Mouse (Mus musculus) hindbrain, embryonic 12.5 days (tissue): ENCODE measurements around the gene Adam15. TPM values are rescaled to one million over a fixed set of nuclear protein-coding genes. Genes with fewer than 3 reads are reported as not detected.

ENCODE experiments used
- ATAC-seq: fragments of 200-750 bp; cut with Nextera tagmentation; 2 replicates; pipeline ENCODE4 v1.8.0; 2017; ENCODE audit warnings: moderate TSS enrichment; ENCODE audit not compliant: low FRiP score
- H3K27ac ChIP-seq: fragments of 300-500 bp; sonication (generic); 2 replicates; pipeline ENCODE4 v1.5.1; 2016; ENCODE audit warnings: mild to moderate bottlenecking
- H3K27me3 ChIP-seq: fragments of 300-500 bp; sonication (generic); 2 replicates; pipeline ENCODE4 v1.6.1; 2016; ENCODE audit warnings: mild to moderate bottlenecking
- H3K36me3 ChIP-seq: fragments of 300-500 bp; sonication (generic); 2 replicates; pipeline ENCODE4 v1.6.1; 2016; ENCODE audit warnings: mild to moderate bottlenecking
- H3K4me1 ChIP-seq: fragments of 300-500 bp; sonication (generic); 2 replicates; pipeline ENCODE4 v1.6.1; 2016
- H3K4me2 ChIP-seq: fragments of 300-500 bp; sonication (generic); replicated peaks from 2 replicates; pipeline ENCODE4 v1.6.1; 2016; ENCODE audit warnings: mild to moderate bottlenecking
- H3K4me3 ChIP-seq: fragments of 300-500 bp; sonication (generic); 2 replicates; pipeline ENCODE4 v1.5.1; 2016; ENCODE audit warnings: mild to moderate bottlenecking
- H3K9ac ChIP-seq: fragments of 300-500 bp; sonication (generic); 2 replicates; pipeline ENCODE4 v1.6.1; 2016; ENCODE audit warnings: mild to moderate bottlenecking, moderate library complexity
- H3K9me3 ChIP-seq: fragments of 300-500 bp; sonication (generic); replicated peaks from 2 replicates; pipeline ENCODE4 v1.6.1; 2016; ENCODE audit warnings: mild to moderate bottlenecking
- WGBS: fragments of 180-500 bp; shearing (Covaris S2); methylation state at CpG from one replicate; pipeline ENCODE4 v1.1.7; 2016; 5-methylcytosine and 5-hydroxymethylcytosine counted together
- polyA plus RNA-seq: library from polyadenylated mRNA; unstranded; fragments of >200 nt; fragmentation: Nextera tagmentation; extraction: Ambion mirVana; gene quantifications from 2 replicates; pipeline ENCODE4 v1.2.1, GENCODE M21; 2016

Adam15 gene
- polyA plus RNA-seq, 1 experiment from 2014 or later = 40.3 TPM

DNA sequence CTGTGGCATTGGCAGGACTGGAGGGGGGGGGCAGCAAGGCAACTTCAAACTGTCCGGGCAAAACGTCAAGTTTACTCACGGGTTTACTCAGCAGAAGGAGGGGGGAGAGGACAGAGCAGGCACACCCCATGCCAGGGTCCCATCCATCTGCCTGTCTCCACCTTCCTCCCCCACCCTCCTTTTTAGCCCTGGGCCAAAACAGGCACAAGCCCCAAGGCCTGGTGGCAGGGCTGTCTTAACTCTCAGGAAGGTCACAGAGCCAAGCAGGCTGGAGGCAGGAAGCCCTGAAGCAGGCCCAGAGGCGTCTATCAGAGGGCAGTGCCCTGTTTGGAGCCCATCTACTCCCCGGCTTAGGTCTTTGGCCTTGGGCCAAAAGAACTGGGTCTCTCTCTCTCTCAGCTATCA, 40.3 kb upstream of the Adam15 start:
- 46% methylated on average over 4 of the region's 5 CpGs for WGBS

DNA sequence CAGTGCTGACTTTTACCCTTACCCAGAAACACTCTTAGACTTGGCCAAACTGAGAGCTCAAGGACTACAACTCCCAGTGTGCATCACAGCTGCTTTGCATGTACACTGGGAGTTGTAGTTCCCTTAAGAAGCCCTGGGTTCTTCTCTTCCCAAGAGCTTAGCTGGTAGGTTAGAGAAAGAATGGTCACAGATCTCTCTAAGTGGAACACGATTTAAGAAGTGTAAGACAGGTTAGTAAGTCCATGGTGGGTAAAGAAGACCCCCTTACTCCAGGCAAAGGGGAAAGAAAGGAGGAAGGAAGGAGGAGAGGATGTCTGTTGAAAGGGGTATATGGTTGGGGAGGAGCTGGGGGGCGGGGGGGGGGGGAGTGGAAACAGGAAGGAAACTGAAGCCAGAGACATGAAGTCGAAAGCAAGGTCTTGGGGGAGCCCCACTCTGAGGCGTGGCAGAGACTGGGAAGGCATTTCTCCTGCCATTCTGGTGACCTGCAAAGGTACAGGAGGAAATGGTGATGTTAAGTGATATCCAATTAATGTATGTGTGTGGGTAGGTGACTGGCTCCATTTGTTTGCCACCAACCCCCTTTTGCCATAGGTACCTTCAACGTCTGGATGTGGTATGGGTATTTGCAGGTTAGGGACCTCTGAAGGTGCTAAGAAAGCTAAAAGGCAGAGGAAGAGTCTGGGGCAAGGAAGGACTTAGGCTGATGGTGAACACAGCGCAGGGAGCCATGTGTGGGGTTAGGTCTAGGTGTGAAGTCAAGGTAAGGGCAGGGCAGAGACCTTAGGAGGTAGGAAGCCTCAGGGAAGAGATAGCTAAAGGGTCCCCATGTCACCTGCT, 39.3 kb upstream of the Adam15 start:
- H3K27ac ChIP-seq = no peak overlapping the region
- H3K9ac ChIP-seq = no peak overlapping the region
- H3K4me1 ChIP-seq = peaks cover 39% of the 10 kb centered on the region
- WGBS = 74% methylated on average over 5 of the region's 6 CpGs
- ATAC-seq = no peak
- no peaks in the 10 kb centered on the region for H3K9me3 ChIP-seq
- no peaks in the 10 kb centered on the region for H3K36me3 ChIP-seq
- no peak overlapping the region for H3K4me3 ChIP-seq
- peaks cover 32% of the 10 kb centered on the region for H3K27me3 ChIP-seq
- no peak overlapping the region for H3K4me2 ChIP-seq

More for the DNA sequence above, 40.3 kb upstream of the Adam15 start:
- no peak overlapping the region for H3K9ac ChIP-seq
- no peak overlapping the region for H3K4me3 ChIP-seq
- H3K36me3 ChIP-seq = no peaks in the 10 kb centered on the region
- H3K9me3 ChIP-seq = no peaks in the 10 kb centered on the region
- H3K4me2 ChIP-seq = no peak overlapping the region
- H3K27me3 ChIP-seq = peaks cover 35% of the 10 kb centered on the region
- H3K4me1 ChIP-seq = peaks cover 48% of the 10 kb centered on the region
- H3K27ac ChIP-seq = no peak overlapping the region
- ATAC-seq = no peak

DNA sequence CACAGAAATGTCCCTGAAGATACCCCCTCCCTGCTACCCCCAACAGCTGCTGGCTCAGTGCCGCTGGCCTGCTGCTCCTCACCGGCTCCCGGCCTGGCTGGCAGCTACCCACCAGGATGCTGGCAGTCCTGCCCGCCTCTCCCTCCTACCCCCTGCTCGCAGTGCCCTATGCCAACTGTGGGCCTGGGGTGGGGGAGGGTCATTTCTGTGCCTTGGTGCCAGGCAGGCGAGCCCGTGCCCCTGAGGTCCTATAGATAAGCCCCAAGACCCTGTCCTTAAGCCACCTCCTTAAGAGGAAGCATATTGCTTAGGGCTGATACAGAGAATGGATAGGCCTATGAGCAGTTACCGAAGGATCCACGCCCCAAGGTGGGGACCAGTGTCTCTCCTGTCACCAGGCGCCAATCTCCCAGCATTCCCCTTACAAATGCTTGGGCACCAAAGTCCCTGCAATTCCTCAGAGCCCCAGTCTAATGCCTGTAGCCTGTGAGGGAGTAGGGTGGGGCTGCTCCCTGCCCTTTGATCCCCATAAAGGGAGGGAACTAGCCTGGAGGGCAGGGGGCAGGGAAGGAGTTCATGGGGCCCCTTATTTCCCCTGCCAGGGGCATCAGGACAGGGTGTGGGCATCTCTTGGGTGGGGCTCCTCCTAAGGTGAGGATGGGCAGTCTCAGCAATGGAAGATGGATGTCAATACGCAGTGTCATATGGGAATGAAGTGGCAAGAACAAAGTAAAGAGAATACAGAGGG, 38.5 kb upstream of the Adam15 start:
- peaks cover 36% of the 10 kb centered on the region for H3K4me1 ChIP-seq
- no peak for ATAC-seq

DNA sequence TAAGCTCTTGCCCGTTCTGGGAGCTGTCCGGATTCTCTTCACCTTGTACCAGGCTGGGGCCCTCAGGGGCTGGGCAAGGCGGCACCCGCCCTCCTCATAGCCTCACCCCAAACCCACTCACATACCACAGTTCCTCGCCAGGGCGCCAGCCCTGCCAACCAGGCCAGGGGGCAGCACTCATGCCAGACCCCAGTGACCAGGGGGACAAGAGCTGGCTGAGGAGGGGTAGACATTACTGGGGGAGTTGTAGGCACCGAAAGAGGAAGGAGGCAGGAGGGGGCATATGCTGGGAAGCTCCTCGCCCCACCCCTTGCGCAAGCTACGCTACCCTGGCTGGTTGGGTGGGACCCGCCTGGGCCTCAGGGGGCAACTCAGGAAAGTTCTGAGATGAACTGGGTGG, 37.8 kb upstream of the Adam15 start:
- peaks cover 28% of the 10 kb centered on the region for H3K27me3 ChIP-seq
- peaks cover 29% of the 10 kb centered on the region for H3K4me1 ChIP-seq
- H3K27ac ChIP-seq = no peak overlapping the region
- ATAC-seq = no peak
- no peaks in the 10 kb centered on the region for H3K36me3 ChIP-seq
- no peaks in the 10 kb centered on the region for H3K9me3 ChIP-seq
- no peak overlapping the region for H3K4me3 ChIP-seq
- H3K4me2 ChIP-seq = no peak overlapping the region
- WGBS = 71% methylated on average over 11 of the region's 11 CpGs
- H3K9ac ChIP-seq = no peak overlapping the region

More for the DNA sequence above, 38.5 kb upstream of the Adam15 start:
- 73% methylated on average over 11 of the region's 11 CpGs for WGBS
- H3K27me3 ChIP-seq = peaks cover 32% of the 10 kb centered on the region
- no peak overlapping the region for H3K4me3 ChIP-seq
- H3K36me3 ChIP-seq = no peaks in the 10 kb centered on the region
- no peaks in the 10 kb centered on the region for H3K9me3 ChIP-seq
- 0 out of 2 replicates have a peak overlapping the region, but pooled peaks have one; percentile 11 for H3K4me2 ChIP-seq
- H3K9ac ChIP-seq = no peak overlapping the region
- no peak overlapping the region for H3K27ac ChIP-seq

DNA sequence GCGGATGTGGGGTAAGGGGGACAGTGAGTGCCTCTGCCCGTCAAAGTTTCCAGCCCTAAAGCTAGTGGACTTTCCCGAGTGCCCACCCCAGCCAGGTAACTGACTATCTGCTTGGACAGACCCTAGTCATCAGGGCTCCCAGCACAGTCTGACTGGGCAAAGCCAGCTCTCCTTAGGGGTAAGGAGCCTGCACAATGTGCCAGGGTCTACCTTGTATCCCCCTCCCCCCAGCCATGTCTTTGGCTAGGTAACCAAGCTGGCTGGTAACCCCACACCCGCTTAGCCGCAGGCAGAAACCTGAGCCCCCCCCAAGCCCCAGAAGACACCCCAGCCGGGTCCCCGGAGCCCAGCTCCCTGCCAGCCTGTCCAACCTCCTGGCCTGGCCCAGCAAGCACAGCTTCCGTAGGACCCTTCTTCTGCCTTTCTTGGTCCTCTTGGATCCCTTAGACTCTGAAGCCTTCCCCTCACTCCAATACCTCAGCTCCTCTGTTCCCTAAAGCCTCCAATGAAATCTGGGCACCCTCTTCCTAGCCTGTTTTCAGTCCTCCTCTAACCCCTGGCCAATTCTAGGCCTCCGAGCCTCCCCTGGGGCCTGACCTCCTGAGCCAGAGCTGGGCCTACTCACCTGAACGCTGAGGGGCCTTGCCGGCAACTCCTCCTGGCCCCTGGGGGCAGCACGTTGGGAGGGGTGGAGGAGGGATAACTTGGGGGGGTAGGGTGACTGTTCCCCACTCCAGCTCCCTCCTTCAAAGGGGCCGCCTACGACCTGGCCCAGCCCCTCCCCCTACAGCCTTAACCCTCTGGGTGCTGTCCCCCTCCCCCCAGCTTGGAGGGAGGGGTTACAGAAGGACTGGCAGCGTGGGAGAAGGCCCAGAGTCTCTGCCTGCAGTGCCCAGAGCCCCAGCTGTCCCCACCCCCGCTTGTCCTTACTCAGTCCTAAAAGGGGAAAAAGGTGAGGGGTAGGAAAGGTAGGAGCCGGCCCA, 36.9 kb upstream of the Adam15 start:
- WGBS = 50% methylated on average over 17 of the region's 17 CpGs
- ATAC-seq = no peak
- H3K4me3 ChIP-seq = no peak overlapping the region
- H3K27me3 ChIP-seq = peaks cover 19% of the 10 kb centered on the region
- H3K36me3 ChIP-seq = no peaks in the 10 kb centered on the region
- no peak overlapping the region for H3K9ac ChIP-seq
- peaks cover 20% of the 10 kb centered on the region for H3K4me1 ChIP-seq
- no peaks in the 10 kb centered on the region for H3K9me3 ChIP-seq
- no peak overlapping the region for H3K27ac ChIP-seq
- H3K4me2 ChIP-seq = no peak overlapping the region

DNA sequence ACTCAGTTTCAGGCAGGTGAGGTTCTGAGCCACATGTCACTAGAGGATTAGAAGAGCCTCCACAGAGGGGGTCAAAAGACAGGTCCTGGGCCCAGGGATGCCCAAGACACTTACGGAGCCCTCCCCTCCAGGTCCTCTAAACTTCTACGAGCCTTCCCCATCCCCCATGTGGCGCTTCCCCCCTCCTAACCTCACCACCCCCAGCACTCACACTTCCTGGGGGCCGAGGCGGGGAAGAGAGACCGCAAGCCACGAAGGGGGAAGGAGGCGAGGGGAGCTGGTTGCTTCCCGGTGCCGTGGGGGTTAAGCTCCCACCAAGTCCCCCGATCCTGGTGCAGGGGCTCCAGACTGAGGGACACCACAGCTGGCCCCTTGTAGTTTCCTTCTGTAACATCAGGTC, 35.7 kb upstream of the Adam15 start:
- WGBS = 42% methylated on average over 10 of the region's 11 CpGs
- no peak for ATAC-seq
- peaks cover 7% of the 10 kb centered on the region for H3K4me1 ChIP-seq
- H3K27ac ChIP-seq = no peak overlapping the region
- no peaks in the 10 kb centered on the region for H3K9me3 ChIP-seq
- H3K36me3 ChIP-seq = no peaks in the 10 kb centered on the region
- no peak overlapping the region for H3K4me2 ChIP-seq
- peaks cover 8% of the 10 kb centered on the region for H3K27me3 ChIP-seq
- H3K9ac ChIP-seq = no peak overlapping the region
- H3K4me3 ChIP-seq = no peak overlapping the region

DNA sequence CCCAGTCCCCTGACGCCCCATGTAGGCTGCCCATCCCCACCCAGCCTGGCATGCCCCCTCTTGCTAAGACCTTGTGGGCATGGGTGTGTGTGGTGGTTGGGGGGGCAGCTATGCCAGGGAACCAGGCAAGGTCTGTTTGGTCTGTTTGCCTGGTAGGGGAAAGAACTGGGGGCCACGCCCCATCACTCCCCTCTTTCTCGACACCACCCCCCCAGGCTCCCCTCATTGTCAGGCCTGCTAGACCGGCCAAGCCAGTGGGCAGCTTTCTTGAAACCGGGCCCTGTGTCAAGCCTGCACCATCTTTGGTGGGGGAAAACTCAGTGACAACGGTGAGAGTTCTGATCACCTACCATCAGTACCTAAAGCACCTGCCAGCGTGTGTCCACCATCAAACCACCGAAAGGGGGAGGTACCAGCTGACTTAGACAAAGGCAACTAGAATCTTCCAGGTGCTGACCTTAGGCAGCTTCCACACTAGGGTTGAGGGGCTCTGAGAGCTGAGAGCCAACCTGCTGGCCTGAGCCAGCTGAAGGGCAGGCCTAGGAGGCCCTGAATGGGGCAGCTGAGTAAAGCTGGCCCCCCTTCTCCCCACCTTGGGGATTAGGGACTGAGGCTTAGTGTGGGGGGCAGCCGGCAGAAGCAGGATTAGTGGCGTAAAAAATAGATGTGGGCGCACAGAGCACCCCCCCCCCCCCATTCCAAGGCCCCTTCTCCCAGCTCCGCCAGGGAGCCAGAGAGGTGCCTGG, 34.7 kb upstream of the Adam15 start:
- Histone ChIP-seq H3K9me3 (no peaks in the 10 kb centered on the region), H3K27ac (no peak overlapping the region), H3K4me1 (0 out of 2 replicates have a peak, but pooled peaks cover 4% of the 10 kb centered on the region), H3K9ac (peak overlapping the region; percentile 35; the same call in 1 of the 2 replicates), H3K4me2 (no peak overlapping the region), H3K4me3 (no peak overlapping the region), H3K36me3 (no peaks in the 10 kb centered on the region), H3K27me3 (no peaks in the 10 kb centered on the region)
- no peak for ATAC-seq
- 74% methylated on average over 12 of the region's 12 CpGs for WGBS

DNA sequence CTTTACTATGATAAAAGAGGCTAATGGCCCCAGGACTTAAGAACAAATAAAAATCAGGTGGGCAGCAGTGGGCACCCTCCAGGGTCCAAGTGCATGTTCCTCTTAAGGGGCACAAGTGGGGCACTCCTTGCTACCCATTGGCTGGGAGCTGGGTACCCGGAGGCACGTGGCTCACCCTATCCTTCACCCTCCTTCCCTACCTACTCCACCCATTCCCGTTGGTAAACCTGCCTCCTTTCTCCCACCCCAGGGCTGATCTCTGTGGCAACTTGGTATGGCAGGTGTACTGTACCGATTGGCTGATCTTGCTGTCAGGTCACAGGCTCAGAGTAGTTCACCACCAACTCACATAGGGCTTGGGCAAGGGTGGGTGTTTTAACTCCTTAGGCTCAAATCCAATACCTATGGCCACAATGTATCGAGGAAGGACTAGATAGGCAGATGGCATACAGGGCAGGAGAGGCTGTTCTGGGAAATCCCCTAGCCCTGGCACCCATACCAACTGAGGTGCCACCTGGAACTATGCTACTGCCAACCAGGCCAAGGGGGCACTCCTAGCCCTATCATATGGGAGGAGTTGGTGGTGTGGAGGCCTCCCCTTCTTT, 34.0 kb upstream of the Adam15 start:
- WGBS = 84% methylated on average over 5 of the region's 5 CpGs
- H3K4me1 ChIP-seq = peaks cover 7% of the 10 kb centered on the region; the same call in 1 of the 2 replicates

DNA sequence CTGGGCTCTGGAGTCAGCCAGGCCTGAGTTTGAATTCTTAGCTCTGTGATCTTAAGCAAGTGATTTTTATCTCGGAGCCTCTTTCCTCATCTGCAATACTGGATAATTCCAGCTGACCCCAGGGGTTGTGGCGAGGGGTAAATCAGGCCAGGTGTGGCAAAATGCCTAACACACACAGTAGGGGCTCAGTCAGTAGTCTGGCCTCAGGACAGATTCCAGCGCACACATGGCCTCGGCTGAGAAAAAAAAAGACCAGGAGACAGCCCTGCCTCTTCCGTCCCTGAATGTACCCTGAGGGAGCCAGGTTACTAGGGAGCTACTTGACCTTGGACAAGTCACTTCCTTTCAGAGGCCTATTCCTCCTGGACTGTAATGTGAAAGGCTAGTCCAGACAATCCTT, 33.2 kb upstream of the Adam15 start:
- H3K4me1 ChIP-seq = peaks cover 15% of the 10 kb centered on the region
- no peak for ATAC-seq
- H3K36me3 ChIP-seq = no peaks in the 10 kb centered on the region

More for the DNA sequence above, 34.0 kb upstream of the Adam15 start:
- H3K27me3 ChIP-seq = no peaks in the 10 kb centered on the region
- H3K36me3 ChIP-seq = no peaks in the 10 kb centered on the region
- no peaks in the 10 kb centered on the region for H3K9me3 ChIP-seq
- no peak overlapping the region for H3K27ac ChIP-seq
- no peak for ATAC-seq
- no peak overlapping the region for H3K4me3 ChIP-seq
- no peak overlapping the region for H3K9ac ChIP-seq
- no peak overlapping the region for H3K4me2 ChIP-seq

DNA sequence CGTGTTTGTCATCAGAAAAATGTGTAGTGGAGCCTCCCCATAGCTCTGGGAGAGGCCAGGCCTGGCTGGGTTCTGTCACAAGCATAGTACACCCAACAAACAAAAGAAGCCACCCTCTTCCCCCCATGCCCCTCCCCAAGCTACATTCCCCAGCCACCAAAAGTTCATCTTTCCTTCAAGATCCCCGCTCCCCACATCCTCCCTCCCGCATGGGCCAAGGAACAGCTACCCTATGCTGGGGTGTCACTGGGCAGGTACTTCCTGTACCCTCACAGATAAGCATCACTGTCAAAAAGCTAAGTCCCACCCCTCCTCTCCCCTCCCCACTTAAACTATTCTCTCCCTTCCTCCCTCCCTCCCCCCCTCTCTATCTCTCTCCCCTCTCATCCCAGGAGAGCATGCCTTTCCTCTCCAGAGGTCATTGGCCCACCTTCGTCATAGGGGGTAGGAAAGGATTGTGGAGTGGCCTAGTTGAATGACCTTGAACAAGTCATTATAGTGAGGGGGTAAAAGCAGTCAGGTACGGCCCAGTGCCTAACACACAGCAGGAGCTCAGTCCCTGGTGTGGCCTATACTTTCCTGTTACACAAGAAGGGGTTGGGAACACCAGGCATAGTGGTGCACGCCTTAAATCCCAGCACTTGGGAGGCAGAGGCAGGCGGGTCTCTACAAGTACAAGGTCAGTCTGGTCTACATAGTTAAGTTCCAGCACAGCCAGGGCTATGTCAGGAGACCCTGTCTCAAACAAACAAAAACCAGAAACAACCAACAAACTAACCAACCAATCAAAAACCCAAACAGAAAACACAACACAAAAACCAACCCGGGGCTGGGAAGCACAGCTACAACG, 32.5 kb upstream of the Adam15 start:
- Histone ChIP-seq H3K27me3 (no peaks in the 10 kb centered on the region), H3K4me3 (no peak overlapping the region), H3K4me2 (no peak overlapping the region), H3K4me1 (peaks cover 16% of the 10 kb centered on the region), H3K9me3 (no peaks in the 10 kb centered on the region), H3K36me3 (no peaks in the 10 kb centered on the region), H3K9ac (no peak overlapping the region), H3K27ac (no peak overlapping the region)
- WGBS = 88% methylated on average over 9 of the region's 9 CpGs
- ATAC-seq = no peak

More for the DNA sequence above, 33.2 kb upstream of the Adam15 start:
- Histone ChIP-seq H3K27me3 (no peaks in the 10 kb centered on the region), H3K4me2 (no peak overlapping the region), H3K27ac (no peak overlapping the region), H3K4me3 (no peak overlapping the region), H3K9ac (no peak overlapping the region), H3K9me3 (no peaks in the 10 kb centered on the region)
- 86% methylated on average over 5 of the region's 5 CpGs for WGBS
